Mouse (Mus musculus): ENCODE measurements around the gene Ttc26. TPM values are rescaled to one million over a fixed set of nuclear protein-coding genes. Genes with fewer than 3 reads are reported as not detected.
"Not testable (repeated sequence)": the region's sequence is repeated elsewhere in the genome, so short reads cannot be mapped to it uniquely, and the experiment has no call there.

The Ttc26 gene
- total and polyA plus RNA-seq, 2 experiments from 2014 or later: 4.0 to 10.1 TPM

GRCm38 (mm10) chr6:38357603-38358252, 23.5 kb upstream of the Ttc26 start:
- 23% methylated on average over 5 of the region's 5 CpGs for WGBS
- Histone ChIP-seq H3K9ac (no peak overlapping the region), H3K4me3 (ENCODE audit: low read depth, low read length) (no peak overlapping the region), H3K9me3 (ENCODE audit: low read length) (no peaks in the 10 kb centered on the region), H3K4me2 (ENCODE audit: low read depth) (no peak overlapping the region), H3K27me3 (ENCODE audit: insufficient read depth, low read length) (peaks cover 33% of the 10 kb centered on the region), H3K4me1 (ENCODE audit: insufficient read depth) (no peaks in the 10 kb centered on the region), H3K27ac (ENCODE audit: low read depth, low read length) (no peak overlapping the region), H3K36me3 (ENCODE audit: insufficient read depth) (no peaks in the 10 kb centered on the region)
- ATAC-seq (no peak), DNase-seq (no peak)
- TF ChIP-seq CTCF (IDR thresholded peaks at IDR 0.05; ENCODE audit: low read depth): no peak

- DNase-seq (no peak), ATAC-seq (no peak)
- H3K27me3 ChIP-seq (ENCODE audit: insufficient read depth, low read length): peaks cover 26% of the 10 kb centered on the region
- TF ChIP-seq CTCF (IDR thresholded peaks at IDR 0.05; ENCODE audit: low read depth): no peak
- H3K27ac ChIP-seq (ENCODE audit: low read depth, low read length): no peak overlapping the region
- H3K4me1 ChIP-seq (ENCODE audit: insufficient read depth): no peaks in the 10 kb centered on the region
- no peak overlapping the region for H3K4me3 ChIP-seq (ENCODE audit: low read depth, low read length)
- 72% methylated on average over 8 of the region's 8 CpGs for WGBS
- H3K9ac ChIP-seq: no peak overlapping the region
- H3K9me3 ChIP-seq (ENCODE audit: low read length): no peaks in the 10 kb centered on the region
- no peak overlapping the region for H3K4me2 ChIP-seq (ENCODE audit: low read depth)
- no peaks in the 10 kb centered on the region for H3K36me3 ChIP-seq (ENCODE audit: insufficient read depth)
These were observed 22.8 kb upstream of the Ttc26 start for GRCm38 (mm10) chr6:38358253-38359027.

- DNase-seq; H3K27ac ChIP-seq (ENCODE audit: low read depth, low read length); ATAC-seq; H3K4me2 ChIP-seq (ENCODE audit: low read depth); H3K36me3 ChIP-seq (ENCODE audit: insufficient read depth); H3K4me3 ChIP-seq (ENCODE audit: low read depth, low read length); H3K9ac ChIP-seq; H3K9me3 ChIP-seq (ENCODE audit: low read length); H3K4me1 ChIP-seq (ENCODE audit: insufficient read depth): not testable (repeated sequence)
- H3K27me3 ChIP-seq (ENCODE audit: insufficient read depth, low read length): peaks cover 26% of the 10 kb centered on the region
- 94% methylated on average over 10 of the region's 11 CpGs for WGBS
These were observed 22.1 kb upstream of the Ttc26 start for GRCm38 (mm10) chr6:38359044-38359735.

GRCm38 (mm10) chr6:38359736-38360499, 21.4 kb upstream of the Ttc26 start:
- ATAC-seq: no peak
- WGBS: 90% methylated on average over 12 of the region's 12 CpGs
- Histone ChIP-seq H3K4me3 (ENCODE audit: low read depth, low read length) (no peak overlapping the region), H3K27ac (ENCODE audit: low read depth, low read length) (no peak overlapping the region), H3K9me3 (ENCODE audit: low read length) (no peaks in the 10 kb centered on the region), H3K27me3 (ENCODE audit: insufficient read depth, low read length) (peaks cover 26% of the 10 kb centered on the region), H3K36me3 (ENCODE audit: insufficient read depth) (no peaks in the 10 kb centered on the region), H3K4me1 (ENCODE audit: insufficient read depth) (no peaks in the 10 kb centered on the region), H3K9ac (no peak overlapping the region), H3K4me2 (ENCODE audit: low read depth) (no peak overlapping the region)
- no peak for TF ChIP-seq CTCF (IDR thresholded peaks at IDR 0.05; ENCODE audit: low read depth)
- no peak for DNase-seq

GRCm38 (mm10) chr6:38361065-38361464, 20.2 kb upstream of the Ttc26 start:
- no peak overlapping the region for H3K9ac ChIP-seq
- no peak for DNase-seq
- H3K27ac ChIP-seq (ENCODE audit: low read depth, low read length): no peak overlapping the region
- H3K36me3 ChIP-seq (ENCODE audit: insufficient read depth): no peaks in the 10 kb centered on the region
- no peak overlapping the region for H3K4me3 ChIP-seq (ENCODE audit: low read depth, low read length)
- no peaks in the 10 kb centered on the region for H3K9me3 ChIP-seq (ENCODE audit: low read length)
- H3K27me3 ChIP-seq (ENCODE audit: insufficient read depth, low read length): peaks cover 15% of the 10 kb centered on the region; the same call in 1 of the 2 replicates
- no peak for ATAC-seq
- H3K4me1 ChIP-seq (ENCODE audit: insufficient read depth): no peaks in the 10 kb centered on the region
- 90% methylated on average over 4 of the region's 4 CpGs for WGBS
- no peak overlapping the region for H3K4me2 ChIP-seq (ENCODE audit: low read depth)
- TF ChIP-seq CTCF (IDR thresholded peaks at IDR 0.05; ENCODE audit: low read depth): no peak

GRCm38 (mm10) chr6:38361937-38362336, 19.3 kb upstream of the Ttc26 start:
- WGBS: 54% methylated on average over 1 of the region's 1 CpGs
- H3K4me3 ChIP-seq (ENCODE audit: low read depth, low read length): no peak overlapping the region
- H3K27me3 ChIP-seq (ENCODE audit: insufficient read depth, low read length): 0 out of 2 replicates have a peak, but pooled peaks cover 6% of the 10 kb centered on the region
- H3K36me3 ChIP-seq (ENCODE audit: insufficient read depth): no peaks in the 10 kb centered on the region
- DNase-seq: no peak
- no peaks in the 10 kb centered on the region for H3K9me3 ChIP-seq (ENCODE audit: low read length)
- no peaks in the 10 kb centered on the region for H3K4me1 ChIP-seq (ENCODE audit: insufficient read depth)
- no peak for TF ChIP-seq CTCF (IDR thresholded peaks at IDR 0.05; ENCODE audit: low read depth)
- H3K27ac ChIP-seq (ENCODE audit: low read depth, low read length): no peak overlapping the region
- H3K9ac ChIP-seq: no peak overlapping the region
- H3K4me2 ChIP-seq (ENCODE audit: low read depth): no peak overlapping the region
- ATAC-seq: no peak
